Mouse (Mus musculus) left cerebral cortex, adult 6 months (tissue): Measurements from ENCODE around the gene Ugt3a2. TPM values are rescaled to one million over a fixed set of nuclear protein-coding genes. Genes with fewer than 3 reads are reported as not detected.

ENCODE experiments used
- long read RNA-seq, 2 experiments: library from polyadenylated mRNA; unstranded; transcript quantifications; one replicate each; pipeline ENCODE4 v2.0.0; 2019 to 2020
- polyA plus RNA-seq: library from polyadenylated mRNA; unstranded; fragments of <200 nt; fragmentation: Nextera tagmentation; gene quantifications from 2 replicates; pipeline ENCODE4 v1.2.3, GENCODE M21; 2021

Gene Ugt3a2
- not detected in 2 replicates for polyA plus RNA-seq
- long read RNA-seq, experiment 1 = 0 reads
- long read RNA-seq, experiment 2 = 0 reads

GRCm38 (mm10) chr15:9335341-9335740 lies at the start of gene Ugt3a2:
Ugt3a2 (plus strand) TSS chr15:9335550.

Other genes starting within 250 kb of the Ugt3a2 start
- 8.2 and 9.5 TPM in 2 replicates for gene Lmbrd2, start 195.0 kb upstream of the Ugt3a2 start, polyA plus RNA-seq
- gene Skp2, start 180.1 kb upstream of the Ugt3a2 start, polyA plus RNA-seq = 1.3 and 1.5 TPM in 2 replicates
- gene Ugt3a1, start 58.7 kb upstream of the Ugt3a2 start, polyA plus RNA-seq = not detected in 2 replicates
- gene Capsl, start 100.5 kb downstream of the Ugt3a2 start, polyA plus RNA-seq = 3.5 and 4.9 TPM in 2 replicates
- gene Il7r, start 194.6 kb downstream of the Ugt3a2 start, polyA plus RNA-seq = 0.12 and 0.15 TPM in 2 replicates